Mouse (Mus musculus) urinary bladder, postnatal 14 days (tissue): ENCODE measurements around the gene Srrm2.

Experiments
- DNase-seq: peaks from one replicate; pipeline ENCODE4 v3.0.0; 2021; ENCODE audit warnings: low spot score

Gene Srrm2

DNA sequence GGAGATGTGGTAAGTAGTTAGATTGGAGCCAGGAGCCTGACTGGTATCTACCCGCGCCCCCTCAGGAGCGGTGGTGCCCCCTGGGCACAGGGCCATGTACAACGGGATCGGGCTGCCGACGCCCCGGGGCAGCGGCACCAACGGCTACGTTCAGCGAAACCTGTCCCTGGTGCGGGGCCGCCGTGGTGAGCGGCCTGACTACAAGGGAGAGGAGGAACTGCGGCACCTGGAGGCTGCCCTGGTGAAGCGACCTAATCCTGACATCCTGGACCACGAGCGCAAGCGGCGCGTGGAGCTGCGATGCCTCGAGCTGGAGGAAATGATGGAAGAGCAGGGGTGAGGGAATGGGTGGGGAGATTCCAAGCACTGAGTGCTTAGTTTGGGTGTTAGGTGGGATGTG lies 16.5 kb downstream of the Srrm2 start:
- DNase-seq, result peak; percentile 47

DNA sequence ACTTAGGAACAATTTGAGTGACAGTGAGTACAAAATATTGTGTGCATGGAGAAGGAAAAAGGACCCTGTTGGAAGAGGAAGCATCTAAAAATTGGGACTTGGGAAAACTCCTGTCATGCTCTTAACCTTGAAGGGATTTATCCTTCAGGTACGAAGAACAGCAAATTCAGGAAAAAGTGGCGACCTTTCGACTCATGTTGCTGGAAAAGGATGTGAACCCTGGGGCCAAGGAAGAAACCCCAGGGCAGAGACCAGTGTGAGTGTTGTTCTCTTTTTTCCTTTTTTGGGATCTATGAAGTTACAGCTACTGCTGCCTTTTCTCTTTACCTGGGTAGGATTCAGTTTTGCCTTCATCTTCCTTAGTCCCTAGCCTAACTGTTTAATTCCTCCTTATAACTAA lies 17.6 kb downstream of the Srrm2 start:
- no peak for DNase-seq

DNA sequence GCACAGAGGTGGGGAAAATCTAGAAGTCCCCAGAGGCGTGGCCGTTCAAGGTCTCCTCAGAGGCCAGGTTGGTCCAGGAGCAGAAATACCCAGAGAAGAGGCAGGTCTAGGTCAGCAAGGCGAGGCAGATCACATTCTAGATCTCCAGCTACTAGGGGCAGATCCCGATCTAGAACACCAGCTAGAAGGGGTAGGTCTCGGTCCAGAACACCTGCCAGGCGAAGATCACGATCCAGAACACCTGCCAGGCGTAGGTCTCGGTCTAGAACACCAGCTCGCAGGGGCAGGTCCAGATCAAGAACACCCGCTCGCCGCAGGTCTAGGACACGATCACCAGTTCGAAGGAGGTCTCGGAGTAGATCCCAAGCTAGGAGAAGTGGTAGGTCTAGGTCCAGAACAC lies 25.3 kb downstream of the Srrm2 start:
- no peak for DNase-seq

DNA sequence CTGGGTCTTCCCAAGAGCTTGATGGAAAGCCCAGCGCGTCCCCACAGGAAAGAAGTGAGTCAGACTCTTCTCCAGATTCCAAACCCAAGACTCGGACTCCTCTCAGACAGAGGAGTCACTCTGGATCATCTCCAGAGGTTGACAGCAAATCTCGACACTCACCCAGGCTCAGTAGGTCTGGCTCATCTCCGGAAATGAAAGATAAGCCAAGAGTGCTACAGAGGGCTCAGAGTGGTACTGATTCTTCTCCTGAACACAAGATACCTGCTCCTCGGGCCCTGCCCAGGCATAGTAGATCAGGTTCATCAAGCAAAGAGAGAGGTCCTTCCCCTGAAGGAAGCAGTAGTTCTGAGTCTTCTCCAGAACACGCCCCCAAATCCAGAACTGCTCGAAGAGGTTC lies 28.2 kb downstream of the Srrm2 start:
- DNase-seq, result no peak

DNA sequence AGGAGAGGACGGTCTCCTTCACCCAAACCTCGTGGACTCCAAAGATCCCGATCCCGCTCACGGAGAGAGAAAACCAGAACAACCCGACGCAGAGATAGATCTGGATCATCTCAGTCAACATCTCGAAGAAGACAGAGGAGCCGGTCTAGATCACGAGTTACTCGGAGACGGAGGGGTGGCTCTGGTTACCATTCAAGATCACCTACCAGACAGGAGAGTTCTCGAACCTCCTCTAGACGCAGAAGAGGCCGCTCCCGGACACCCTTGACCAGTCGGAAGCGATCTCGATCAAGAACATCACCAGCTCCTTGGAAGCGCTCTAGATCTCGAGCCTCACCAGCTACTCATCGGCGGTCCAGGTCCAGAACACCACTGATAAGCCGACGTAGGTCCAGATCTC lies 28.9 kb downstream of the Srrm2 start:
- no peak for DNase-seq

DNA sequence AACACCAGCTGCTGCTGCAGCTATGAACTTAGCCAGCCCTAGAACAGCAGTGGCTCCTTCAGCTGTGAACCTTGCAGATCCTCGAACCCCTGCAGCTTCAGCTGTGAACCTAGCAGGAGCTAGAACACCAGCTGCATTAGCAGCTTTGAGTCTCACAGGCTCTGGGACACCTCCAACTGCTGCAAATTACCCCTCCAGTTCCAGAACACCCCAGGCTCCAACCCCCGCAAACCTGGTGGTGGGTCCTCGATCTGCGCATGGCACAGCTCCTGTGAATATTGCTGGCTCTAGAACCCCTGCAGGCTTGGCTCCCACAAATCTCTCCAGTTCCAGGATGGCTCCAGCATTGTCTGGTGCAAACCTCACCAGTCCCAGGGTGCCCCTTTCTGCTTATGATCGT lies 30.4 kb downstream of the Srrm2 start:
- no peak for DNase-seq

DNA sequence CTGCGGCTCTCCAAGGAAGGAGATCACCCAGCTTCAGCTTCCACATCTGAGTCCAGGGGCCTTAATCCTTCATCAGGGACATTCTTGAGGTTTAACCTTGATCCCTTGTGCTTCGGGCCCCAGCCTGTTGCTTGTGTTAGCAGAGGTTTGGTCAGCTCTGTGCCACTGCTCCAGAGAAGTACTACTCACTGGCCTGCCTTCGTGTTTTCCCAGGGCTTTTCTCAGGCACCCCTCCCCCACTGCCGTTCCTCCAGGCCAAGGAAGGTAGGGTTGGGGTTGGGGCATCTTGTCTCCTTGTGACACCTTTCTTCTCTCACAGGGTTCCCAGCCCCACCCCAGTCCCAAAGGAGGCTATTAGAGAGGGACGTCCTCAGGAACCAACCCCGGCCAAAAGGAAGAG lies 31.8 kb downstream of the Srrm2 start:
- DNase-seq, result no peak

DNA sequence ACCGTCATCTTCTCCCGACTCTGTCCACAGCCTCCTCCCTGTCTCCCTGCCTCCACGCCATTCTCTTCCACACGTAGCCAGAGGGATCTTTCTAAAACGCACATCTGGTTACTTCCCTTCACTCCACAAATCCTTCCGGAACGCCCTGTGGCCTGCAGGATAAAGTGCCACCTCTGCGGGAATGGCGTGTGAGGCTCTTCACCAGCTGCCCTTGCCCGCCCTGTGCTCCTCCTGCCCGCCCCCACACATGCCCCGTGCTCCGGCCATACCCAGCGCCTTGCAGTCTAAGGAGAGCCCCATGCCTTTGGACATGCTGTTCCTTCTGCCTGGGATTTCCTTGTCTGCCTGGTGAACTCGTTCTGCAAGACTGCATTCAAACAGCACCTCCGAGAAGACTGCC lies 32.7 kb downstream of the Srrm2 start:
- no peak for DNase-seq

DNA sequence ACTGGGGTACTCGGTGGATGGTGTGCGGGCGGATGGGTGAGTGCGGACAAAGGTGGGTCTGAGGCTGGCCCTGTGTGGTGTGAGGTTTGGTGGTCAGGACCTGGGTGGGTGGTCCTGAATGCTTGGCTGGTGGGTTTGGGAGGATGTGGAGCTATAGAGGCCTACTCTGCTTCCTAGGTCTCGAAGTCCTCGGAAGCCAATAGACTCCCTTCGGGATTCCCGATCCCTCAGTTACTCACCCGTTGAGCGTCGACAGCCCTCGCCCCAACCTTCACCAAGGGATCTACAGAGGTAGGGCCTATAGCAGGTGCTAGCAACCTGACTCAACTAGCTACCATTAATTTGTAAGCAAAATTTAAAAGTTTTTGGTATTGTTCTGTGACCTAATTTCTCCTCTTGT lies 33.3 kb downstream of the Srrm2 start:
- DNase-seq, result no peak

DNA sequence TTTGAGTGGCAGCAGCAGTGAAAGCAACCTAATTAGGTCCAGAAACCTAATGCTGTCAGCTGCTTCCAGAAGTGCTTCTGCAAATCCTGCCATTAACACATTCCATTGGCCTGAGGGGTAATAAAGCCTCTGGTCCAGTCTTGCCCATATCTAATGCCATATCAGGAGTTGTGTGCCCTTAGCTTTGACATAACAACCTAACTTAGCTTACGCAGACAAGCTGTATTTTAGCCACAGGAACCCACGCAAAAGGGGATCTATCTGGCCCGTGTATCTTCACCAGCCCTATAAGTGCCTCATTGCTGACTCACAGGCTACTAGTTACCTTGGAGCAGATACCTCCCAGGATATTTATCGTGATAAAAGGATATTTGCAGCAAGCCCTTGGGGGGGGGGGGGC lies 35.3 kb downstream of the Srrm2 start:
- DNase-seq, result no peak

DNA sequence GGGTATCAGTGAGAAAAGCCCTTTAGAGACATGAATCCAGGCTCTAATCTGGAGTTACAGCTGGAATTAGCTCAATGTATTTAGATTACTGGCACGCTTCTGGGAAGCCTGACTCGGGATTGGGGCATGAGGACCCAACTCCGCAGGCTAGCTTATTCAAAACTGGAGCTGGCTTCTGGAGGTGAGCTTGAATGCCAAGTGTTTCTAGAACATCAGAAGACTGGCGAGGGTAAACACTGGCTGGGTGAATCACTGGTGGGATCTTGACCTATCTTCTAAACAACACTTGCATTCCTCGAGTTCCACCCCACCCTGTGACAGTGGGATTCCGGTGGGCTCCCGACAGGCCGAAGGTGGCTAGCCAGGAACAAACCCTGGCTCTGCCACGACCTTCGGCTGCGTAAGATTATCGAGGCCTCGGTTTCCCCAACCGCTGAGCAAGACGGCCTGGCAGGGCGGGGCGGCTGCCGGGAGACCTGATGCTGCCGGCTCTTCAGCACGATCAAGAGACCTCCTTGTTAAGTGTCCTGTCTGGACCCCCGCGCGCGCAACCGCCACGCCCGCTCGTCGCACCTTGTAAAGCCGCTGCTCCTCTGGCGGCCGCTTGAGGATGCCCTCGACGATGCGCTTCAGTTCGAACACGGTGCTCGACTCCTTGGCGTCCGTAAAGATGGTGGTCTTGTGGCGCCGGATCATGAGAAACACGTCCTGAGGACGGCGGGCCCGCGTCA lies 38.1 kb downstream of the Srrm2 start:
- peak; percentile 35 for DNase-seq

DNA sequence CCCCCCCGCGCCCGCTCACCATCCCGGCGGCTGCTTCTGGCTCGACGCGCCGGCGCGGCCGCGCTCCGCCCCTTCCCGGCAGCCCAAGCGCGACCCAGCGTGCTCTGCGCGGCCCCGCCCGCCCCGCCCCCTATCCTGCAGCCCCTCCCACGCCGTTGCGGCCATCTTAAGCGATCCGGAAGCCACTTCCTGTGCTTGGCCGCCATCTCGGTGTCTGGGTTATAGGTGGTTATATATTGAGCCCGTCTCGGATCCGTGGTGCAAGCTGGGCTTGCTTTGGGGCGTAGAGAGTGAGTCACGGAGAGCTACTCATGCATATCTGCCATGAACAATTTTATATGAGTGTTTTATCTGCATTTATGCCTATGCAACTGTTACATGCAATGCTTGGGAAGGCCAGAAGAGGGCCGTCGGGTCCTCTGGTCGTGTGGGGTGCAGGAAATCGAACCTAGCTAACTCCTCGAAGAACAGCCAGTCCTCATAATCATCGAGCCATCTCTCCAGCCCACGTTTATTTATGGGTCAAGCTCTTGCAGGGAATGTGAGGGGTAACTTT lies 38.8 kb downstream of the Srrm2 start, which contains the start of gene Elob:
Gene Elob, minus strand, starts transcription at position 73 of the 556 bp plus-strand sequence.
- DNase-seq, result peak; percentile 84

DNA sequence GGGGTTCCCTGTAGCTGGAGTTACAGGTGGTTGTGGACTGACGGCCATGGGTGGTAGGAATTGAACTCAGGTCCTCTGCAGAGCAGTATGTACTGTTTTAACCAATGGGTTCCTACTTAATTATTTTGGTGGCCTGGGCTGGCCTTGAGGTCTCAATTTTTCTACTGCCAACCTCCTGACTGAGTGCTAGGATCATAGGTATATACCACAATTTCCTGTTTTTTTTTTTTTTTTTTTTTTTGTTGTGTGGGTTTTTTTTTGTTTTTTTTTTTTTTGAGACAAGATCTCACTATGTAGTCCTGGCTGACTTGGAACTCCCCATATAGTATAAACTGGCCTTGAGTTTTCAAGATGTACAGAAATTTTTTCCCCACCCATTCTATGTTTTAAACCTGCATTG lies 40.9 kb downstream of the Srrm2 start:
- no peak for DNase-seq

DNA sequence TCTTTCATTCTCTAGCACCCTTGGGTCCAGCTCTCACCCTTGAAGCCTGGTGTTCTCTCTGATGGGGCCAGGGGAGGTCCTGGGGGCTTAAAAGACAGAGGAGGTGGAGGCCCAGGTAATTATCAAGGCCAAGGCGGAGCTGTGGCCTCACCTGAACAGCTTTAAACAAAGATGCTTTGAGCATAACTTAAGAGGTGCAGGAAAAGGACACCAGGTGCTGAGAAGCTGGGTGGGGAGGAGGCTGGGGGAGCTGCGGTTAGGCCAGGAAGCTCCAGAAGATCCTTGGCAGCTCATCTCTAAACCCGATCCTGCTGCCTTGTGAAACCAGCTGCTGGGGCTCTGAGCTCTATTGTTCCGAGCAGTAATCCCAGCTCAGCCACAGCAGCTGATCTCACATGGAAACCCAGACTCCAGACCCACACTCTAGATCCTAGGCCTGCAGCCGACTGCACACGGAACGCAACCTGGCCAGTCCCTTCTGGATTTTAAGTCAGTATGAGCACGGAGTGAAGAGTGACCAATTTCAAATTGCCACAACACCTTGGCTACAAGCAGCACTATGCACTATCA lies 45.8 kb downstream of the Srrm2 start, which contains the start of gene Prss33:
Gene Prss33, minus strand, starts transcription at position 51 of the 570 bp plus-strand sequence.
- DNase-seq, result no peak

DNA sequence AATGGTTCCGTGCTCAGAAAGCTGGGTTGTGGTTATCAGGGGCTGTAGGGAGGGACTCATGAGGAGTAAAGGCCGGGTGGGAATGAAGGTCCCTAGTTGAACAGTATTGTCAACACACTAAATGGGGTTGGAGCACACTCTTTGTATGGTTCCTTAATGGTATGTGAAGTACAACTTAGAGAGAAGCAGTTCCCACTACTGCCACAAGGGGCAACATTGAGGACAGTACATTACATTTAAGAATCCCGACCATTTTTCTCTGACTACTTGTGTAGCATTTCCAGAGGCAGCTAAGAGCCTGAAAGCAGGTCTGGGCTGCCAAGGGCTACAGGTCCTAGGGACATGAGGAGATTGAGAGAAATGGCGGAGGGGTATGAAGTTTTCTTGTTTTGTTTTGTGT lies 50.8 kb downstream of the Srrm2 start:
- DNase-seq, result peak; percentile 66

DNA sequence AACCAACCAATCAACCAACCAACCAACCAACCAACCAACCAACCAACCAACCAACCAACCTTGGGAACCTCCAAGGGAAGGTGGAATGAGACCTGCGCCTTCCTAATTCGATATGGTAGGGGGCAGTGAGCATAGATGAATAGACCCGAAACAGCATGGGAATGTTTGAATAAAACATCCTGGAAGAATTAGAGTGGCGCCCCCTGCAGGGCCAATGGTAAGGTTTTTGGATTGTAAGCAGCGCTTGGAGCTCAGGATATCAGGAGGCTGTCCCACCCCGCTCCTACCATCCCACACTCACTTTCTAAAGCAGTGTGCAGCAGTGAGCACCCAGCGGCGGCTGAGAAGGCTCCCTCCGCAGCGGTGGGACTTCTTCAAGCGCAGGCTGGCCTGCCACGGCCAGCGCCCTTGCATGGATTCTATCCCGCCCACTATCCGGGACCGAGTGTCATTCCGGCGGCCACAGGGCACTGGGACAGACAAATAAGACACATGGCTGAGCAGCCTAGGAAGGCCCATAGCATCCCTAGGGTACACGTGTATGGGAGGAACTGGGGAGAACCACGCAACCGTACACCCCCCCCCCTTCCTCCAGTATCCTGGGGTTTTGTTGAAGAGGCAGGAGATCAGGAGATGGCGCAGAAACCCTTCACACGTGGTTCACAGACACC lies 52.9 kb downstream of the Srrm2 start:
- no peak for DNase-seq

DNA sequence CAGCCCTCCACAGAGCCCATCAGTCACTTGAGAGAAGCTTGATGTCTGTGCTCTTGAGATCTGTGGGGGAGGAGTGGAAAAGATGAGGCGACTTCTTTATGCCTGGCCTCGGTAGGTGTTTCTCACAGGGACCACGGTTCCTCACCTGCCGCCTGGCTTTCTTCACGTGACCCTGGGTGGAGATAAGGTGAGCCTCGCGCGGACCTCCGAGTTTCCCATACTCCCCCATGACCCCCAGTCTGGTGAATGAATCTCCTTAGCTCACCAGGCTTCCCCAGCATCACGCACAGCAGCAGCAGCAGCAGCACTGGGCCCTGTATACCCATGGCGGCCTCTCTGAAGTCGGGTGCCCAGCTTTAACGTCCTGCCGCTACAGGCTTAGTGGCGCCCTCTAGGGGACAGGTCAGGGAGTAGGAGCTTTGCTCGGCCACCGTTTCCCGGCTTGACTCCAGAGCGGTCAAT lies 53.5 kb downstream of the Srrm2 start, which contains the start of the genes Prss32 and Prss41:
Gene Prss32, plus strand, starts transcription at position 44 of the 462 bp plus-strand sequence.
Gene Prss41, minus strand, starts transcription at position 361 of the 462 bp plus-strand sequence.
- DNase-seq, result peak; percentile 57

DNA sequence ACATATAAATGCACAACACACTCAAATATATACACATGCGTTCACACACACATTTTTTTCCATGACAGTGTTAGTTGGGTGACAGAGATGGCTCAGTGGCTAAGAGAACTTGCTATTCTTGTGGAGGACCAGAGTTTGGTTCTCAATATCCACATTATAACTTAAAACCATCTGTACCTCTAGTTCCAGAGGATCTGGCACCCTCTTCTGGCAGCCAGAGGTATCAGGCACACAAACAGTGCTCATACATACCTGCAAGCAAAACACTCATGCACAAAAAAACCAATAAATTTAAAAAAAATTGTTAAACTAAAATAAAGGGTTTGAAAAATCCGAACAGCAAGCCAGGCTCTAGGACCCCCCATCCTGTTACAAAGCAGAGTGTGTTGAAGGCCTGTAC lies 59.7 kb downstream of the Srrm2 start:
- DNase-seq, result no peak

DNA sequence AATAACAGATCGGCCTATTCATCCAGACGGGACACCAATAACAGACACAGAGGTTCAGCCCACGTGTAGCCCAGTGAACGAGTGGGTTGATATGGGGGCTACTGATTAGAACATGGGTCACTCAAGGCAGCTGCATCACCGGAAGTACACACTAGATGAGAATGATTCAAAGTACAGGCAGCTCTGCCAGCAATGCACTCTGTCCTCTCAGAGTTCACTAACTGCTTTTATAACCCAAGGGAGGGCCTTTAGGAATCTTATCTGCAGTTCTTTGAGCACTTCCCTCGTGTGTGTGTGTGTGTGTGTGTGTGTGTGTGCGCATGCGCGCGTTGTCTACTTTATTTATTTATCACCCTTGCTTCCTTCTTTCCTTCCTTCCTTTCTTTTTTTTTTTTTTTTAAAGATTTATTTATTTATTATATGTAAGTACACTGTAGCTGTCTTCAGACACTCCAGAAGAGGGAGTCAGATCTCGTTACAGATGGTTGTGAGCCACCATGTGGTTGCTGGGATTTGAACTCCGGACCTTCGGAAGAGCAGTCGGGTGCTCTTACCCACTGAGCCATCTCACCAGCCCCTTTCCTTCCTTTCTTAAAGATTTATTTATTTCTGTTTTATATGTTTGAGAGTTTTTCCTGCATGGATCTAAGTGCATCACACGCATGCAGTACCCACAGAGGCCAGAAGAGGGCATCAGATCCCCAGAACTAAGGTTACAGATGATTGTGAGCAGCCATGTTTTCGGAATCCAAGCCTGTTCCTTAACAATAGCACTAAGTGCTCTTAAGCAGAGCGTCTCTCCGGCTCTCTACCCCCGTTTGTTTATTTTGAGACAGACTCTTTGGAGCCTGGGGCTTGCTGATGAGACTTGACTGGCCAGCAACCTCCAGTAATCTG lies 60.8 kb downstream of the Srrm2 start:
- DNase-seq, result peak; percentile 75

DNA sequence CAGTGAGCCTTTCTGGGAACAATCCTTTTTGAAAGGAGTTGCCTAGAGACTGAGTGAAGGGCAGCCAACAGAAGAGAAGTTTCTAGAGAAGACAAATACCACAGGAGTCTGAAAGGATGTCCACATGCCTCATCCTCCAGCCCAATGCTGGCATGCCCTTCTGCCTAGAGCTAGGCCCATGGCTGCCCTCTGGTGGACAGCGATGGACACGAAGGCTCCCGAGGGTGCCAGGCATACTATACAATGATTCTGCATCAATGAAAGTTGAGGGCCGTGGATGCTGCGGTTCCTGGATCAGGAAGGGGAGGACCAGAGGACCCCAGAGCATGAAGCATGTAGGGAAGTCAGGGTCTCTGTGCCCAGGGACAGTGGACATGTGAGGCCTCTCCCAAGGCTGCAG lies 63.0 kb downstream of the Srrm2 start:
- DNase-seq, result peak; percentile 72

DNA sequence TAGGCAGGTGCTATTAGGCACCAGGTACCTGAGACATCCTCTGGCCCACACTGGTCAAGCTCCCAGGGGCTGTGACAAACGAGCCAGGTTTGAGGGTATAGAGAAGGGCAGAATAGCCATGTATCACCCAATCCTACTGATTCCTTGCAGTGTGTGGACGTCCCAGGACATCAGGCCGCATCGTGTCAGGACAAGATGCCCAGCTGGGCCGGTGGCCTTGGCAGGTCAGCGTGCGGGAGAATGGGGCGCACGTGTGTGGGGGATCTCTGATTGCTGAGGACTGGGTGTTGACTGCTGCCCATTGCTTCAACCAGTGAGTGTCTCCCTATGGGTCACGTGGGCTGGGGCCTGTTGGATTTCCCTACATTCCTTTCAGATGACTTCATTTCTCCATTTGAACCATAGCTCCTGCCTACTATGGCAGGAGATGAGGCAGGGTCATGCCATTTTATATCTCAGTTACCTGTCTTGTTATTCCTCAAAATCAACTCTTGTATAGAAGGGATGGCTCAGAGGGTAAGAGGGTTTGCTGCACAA lies 64.0 kb downstream of the Srrm2 start:
- no peak for DNase-seq
